Mouse (Mus musculus): ENCODE measurements at regions not wholly inside any gene's neighbourhood (a gene's known extent, or its start where the extent isn't known, plus 50 kb on each side); places are given as distances from the start of the nearest gene placed in this dataset.

GRCm38 (mm10) chr1:183921262-183921661 lies 91.8 kb upstream of the Dusp10 start:
- Histone ChIP-seq H3K36me3 (ENCODE audit: control insufficient read depth, insufficient read depth, low read length, poor library complexity, severe bottlenecking) (no peaks in the 10 kb centered on the region), H3K27me3 (ENCODE audit: control insufficient read depth, insufficient read depth, low read length, poor library complexity, severe bottlenecking) (no peaks in the 10 kb centered on the region)
- DNase-seq (ENCODE audit: low read depth, low spot score) = no peak

GRCm38 (mm10) chr1:183928539-183928938 lies 84.6 kb upstream of the Dusp10 start:
- Histone ChIP-seq H3K36me3 (ENCODE audit: control insufficient read depth, insufficient read depth, low read length, poor library complexity, severe bottlenecking) (no peaks in the 10 kb centered on the region), H3K27me3 (ENCODE audit: control insufficient read depth, insufficient read depth, low read length, poor library complexity, severe bottlenecking) (no peaks in the 10 kb centered on the region)
- no peak for DNase-seq (ENCODE audit: low read depth, low spot score)

- H3K27me3 ChIP-seq (ENCODE audit: control insufficient read depth, insufficient read depth, low read length, poor library complexity, severe bottlenecking) = no peaks in the 10 kb centered on the region
- peak; percentile 59 for DNase-seq (ENCODE audit: low read depth, low spot score)
Measured at GRCm38 (mm10) chr1:183930363-183930982, 82.6 kb upstream of the Dusp10 start.

GRCm38 (mm10) chr1:183931141-183931540 lies 82.0 kb upstream of the Dusp10 start:
- no peak for DNase-seq (ENCODE audit: low read depth, low spot score)
- Histone ChIP-seq H3K27me3 (ENCODE audit: control insufficient read depth, insufficient read depth, low read length, poor library complexity, severe bottlenecking) (no peaks in the 10 kb centered on the region), H3K36me3 (ENCODE audit: control insufficient read depth, insufficient read depth, low read length, poor library complexity, severe bottlenecking) (no peaks in the 10 kb centered on the region)

More at GRCm38 (mm10) chr1:183930363-183930982, 82.6 kb upstream of the Dusp10 start:
- H3K36me3 ChIP-seq (ENCODE audit: control insufficient read depth, insufficient read depth, low read length, poor library complexity, severe bottlenecking) = no peaks in the 10 kb centered on the region

GRCm38 (mm10) chr1:183933845-183934244 lies 79.3 kb upstream of the Dusp10 start:
- Histone ChIP-seq H3K27me3 (ENCODE audit: control insufficient read depth, insufficient read depth, low read length, poor library complexity, severe bottlenecking) (no peaks in the 10 kb centered on the region), H3K36me3 (ENCODE audit: control insufficient read depth, insufficient read depth, low read length, poor library complexity, severe bottlenecking) (no peaks in the 10 kb centered on the region)
- peak; percentile 74 for DNase-seq (ENCODE audit: low read depth, low spot score)

- no peaks in the 10 kb centered on the region for H3K27me3 ChIP-seq (ENCODE audit: control insufficient read depth, insufficient read depth, low read length, poor library complexity, severe bottlenecking)
- no peaks in the 10 kb centered on the region for H3K36me3 ChIP-seq (ENCODE audit: control insufficient read depth, insufficient read depth, low read length, poor library complexity, severe bottlenecking)
- no peak for DNase-seq (ENCODE audit: low read depth, low spot score)
Measured at GRCm38 (mm10) chr1:183937166-183937565, 75.9 kb upstream of the Dusp10 start.

- no peaks in the 10 kb centered on the region for H3K36me3 ChIP-seq (ENCODE audit: control insufficient read depth, insufficient read depth, low read length, poor library complexity, severe bottlenecking)
- DNase-seq (ENCODE audit: low read depth, low spot score) = no peak
- no peaks in the 10 kb centered on the region for H3K27me3 ChIP-seq (ENCODE audit: control insufficient read depth, insufficient read depth, low read length, poor library complexity, severe bottlenecking)
Measured at GRCm38 (mm10) chr1:183938361-183938760, 74.7 kb upstream of the Dusp10 start.

- H3K36me3 ChIP-seq (ENCODE audit: control insufficient read depth, insufficient read depth, low read length, poor library complexity, severe bottlenecking) = no peaks in the 10 kb centered on the region
- no peaks in the 10 kb centered on the region for H3K27me3 ChIP-seq (ENCODE audit: control insufficient read depth, insufficient read depth, low read length, poor library complexity, severe bottlenecking)
- DNase-seq (ENCODE audit: low read depth, low spot score) = no peak
Measured at GRCm38 (mm10) chr1:183940706-183941105, 72.4 kb upstream of the Dusp10 start.

GRCm38 (mm10) chr1:183946241-183946640 lies 66.9 kb upstream of the Dusp10 start:
- DNase-seq (ENCODE audit: low read depth, low spot score) = no peak
- Histone ChIP-seq H3K36me3 (ENCODE audit: control insufficient read depth, insufficient read depth, low read length, poor library complexity, severe bottlenecking) (no peaks in the 10 kb centered on the region), H3K27me3 (ENCODE audit: control insufficient read depth, insufficient read depth, low read length, poor library complexity, severe bottlenecking) (no peaks in the 10 kb centered on the region)

- Histone ChIP-seq H3K36me3 (ENCODE audit: control insufficient read depth, insufficient read depth, low read length, poor library complexity, severe bottlenecking) (no peaks in the 10 kb centered on the region), H3K27me3 (ENCODE audit: control insufficient read depth, insufficient read depth, low read length, poor library complexity, severe bottlenecking) (no peaks in the 10 kb centered on the region)
- no peak for DNase-seq (ENCODE audit: low read depth, low spot score)
Measured at GRCm38 (mm10) chr1:183947066-183947465, 66.0 kb upstream of the Dusp10 start.

GRCm38 (mm10) chr1:183949205-183949604 lies 63.9 kb upstream of the Dusp10 start:
- DNase-seq (ENCODE audit: low read depth, low spot score) = no peak
- Histone ChIP-seq H3K36me3 (ENCODE audit: control insufficient read depth, insufficient read depth, low read length, poor library complexity, severe bottlenecking) (no peaks in the 10 kb centered on the region), H3K27me3 (ENCODE audit: control insufficient read depth, insufficient read depth, low read length, poor library complexity, severe bottlenecking) (no peaks in the 10 kb centered on the region)

GRCm38 (mm10) chr1:183954086-183954485 lies 59.0 kb upstream of the Dusp10 start:
- Histone ChIP-seq H3K36me3 (ENCODE audit: control insufficient read depth, insufficient read depth, low read length, poor library complexity, severe bottlenecking) (no peaks in the 10 kb centered on the region), H3K27me3 (ENCODE audit: control insufficient read depth, insufficient read depth, low read length, poor library complexity, severe bottlenecking) (no peaks in the 10 kb centered on the region)
- no peak for DNase-seq (ENCODE audit: low read depth, low spot score)

- H3K36me3 ChIP-seq (ENCODE audit: control insufficient read depth, insufficient read depth, low read length, poor library complexity, severe bottlenecking) = no peaks in the 10 kb centered on the region
- no peak for DNase-seq (ENCODE audit: low read depth, low spot score)
- H3K27me3 ChIP-seq (ENCODE audit: control insufficient read depth, insufficient read depth, low read length, poor library complexity, severe bottlenecking) = no peaks in the 10 kb centered on the region
Measured at GRCm38 (mm10) chr1:183956391-183956790, 56.7 kb upstream of the Dusp10 start.

GRCm38 (mm10) chr1:183961383-183961782 lies 51.7 kb upstream of the Dusp10 start:
- no peaks in the 10 kb centered on the region for H3K27me3 ChIP-seq (ENCODE audit: control insufficient read depth, insufficient read depth, low read length, poor library complexity, severe bottlenecking)
- no peak for DNase-seq (ENCODE audit: low read depth, low spot score)
- H3K36me3 ChIP-seq (ENCODE audit: control insufficient read depth, insufficient read depth, low read length, poor library complexity, severe bottlenecking) = no peaks in the 10 kb centered on the region

- DNase-seq (ENCODE audit: low read depth, low spot score) = no peak
- H3K27me3 ChIP-seq (ENCODE audit: control insufficient read depth, insufficient read depth, low read length, poor library complexity, severe bottlenecking) = no peaks in the 10 kb centered on the region
- no peaks in the 10 kb centered on the region for H3K36me3 ChIP-seq (ENCODE audit: control insufficient read depth, insufficient read depth, low read length, poor library complexity, severe bottlenecking)
Measured at GRCm38 (mm10) chr1:183962486-183962885, 50.6 kb upstream of the Dusp10 start.

- no peak for DNase-seq (ENCODE audit: low read depth, low spot score)
Measured at GRCm38 (mm10) chr1:183963286-183963685, 49.8 kb upstream of the Dusp10 start.

More at GRCm38 (mm10) chr1:183963286-183963685, 49.8 kb upstream of the Dusp10 start:
- Histone ChIP-seq H3K36me3 (ENCODE audit: control insufficient read depth, insufficient read depth, low read length, poor library complexity, severe bottlenecking) (no peaks in the 10 kb centered on the region), H3K27me3 (ENCODE audit: control insufficient read depth, insufficient read depth, low read length, poor library complexity, severe bottlenecking) (no peaks in the 10 kb centered on the region)
